Mouse (Mus musculus): ENCODE measurements around the gene Rarres2. TPM values are rescaled to one million over a fixed set of nuclear protein-coding genes. Genes with fewer than 3 reads are reported as not detected.

Rarres2 gene
- polyA plus RNA-seq, 1 experiment = 13.7 TPM

GRCm38 (mm10) chr6:48538841-48539737 is 33.5 kb downstream of the Rarres2 start:
- Histone ChIP-seq H3K27me3 (ENCODE audit: control insufficient read depth, insufficient read depth, low read length) (no peaks in the 10 kb centered on the region), H3K27ac (ENCODE audit: insufficient read depth, low read length) (peak overlapping the region; percentile 18; the same call in 1 of the 2 replicates), H3K4me3 (replicated peaks; ENCODE audit: insufficient read depth, low read depth, low read length) (peak overlapping the region; percentile 37), H3K4me1 (ENCODE audit: control insufficient read depth, insufficient read depth, low read length) (peaks cover 13% of the 10 kb centered on the region)
- 50% methylated on average over 5 of the region's 5 CpGs for WGBS
- peak; percentile 68 for TF ChIP-seq CTCF (IDR thresholded peaks at IDR 0.05; ENCODE audit: borderline replicate concordance, insufficient read depth, low read depth, low read length)
- no peak for TF ChIP-seq POLR2A (IDR thresholded peaks at IDR 0.05; ENCODE audit: borderline replicate concordance, insufficient read depth, low read length)
- DNase-seq = peak; percentile 80 to 84

GRCm38 (mm10) chr6:48537105-48537954 is 35.3 kb downstream of the Rarres2 start, which contains the start of gene Atp6v0e2:
Atp6v0e2 (plus strand) TSS chr6:48537615.
- 4% methylated on average over 38 of the region's 38 CpGs for WGBS
- Histone ChIP-seq H3K4me1 (ENCODE audit: control insufficient read depth, insufficient read depth, low read length) (peaks cover 13% of the 10 kb centered on the region), H3K27me3 (ENCODE audit: control insufficient read depth, insufficient read depth, low read length) (no peaks in the 10 kb centered on the region), H3K4me3 (replicated peaks; ENCODE audit: insufficient read depth, low read depth, low read length) (peak within 1 kb of the TSS; percentile 74), H3K27ac (ENCODE audit: insufficient read depth, low read length) (peak within 1 kb of the TSS; percentile 61)
- TF ChIP-seq POLR2A (IDR thresholded peaks at IDR 0.05; ENCODE audit: borderline replicate concordance, insufficient read depth, low read length) (peak; percentile 84), CTCF (IDR thresholded peaks at IDR 0.05; ENCODE audit: borderline replicate concordance, insufficient read depth, low read depth, low read length) (no peak)
- DNase-seq = peak; percentile 95 to 96

GRCm38 (mm10) chr6:48536091-48536490 is 36.5 kb downstream of the Rarres2 start:
- WGBS = 71% methylated on average over 4 of the region's 4 CpGs
- Histone ChIP-seq H3K4me3 (replicated peaks; ENCODE audit: insufficient read depth, low read depth, low read length) (no peak overlapping the region), H3K4me1 (ENCODE audit: control insufficient read depth, insufficient read depth, low read length) (peaks cover 13% of the 10 kb centered on the region), H3K27ac (ENCODE audit: insufficient read depth, low read length) (no peak overlapping the region), H3K27me3 (ENCODE audit: control insufficient read depth, insufficient read depth, low read length) (no peaks in the 10 kb centered on the region)
- DNase-seq = no peak
- no peak for TF ChIP-seq POLR2A (IDR thresholded peaks at IDR 0.05; ENCODE audit: borderline replicate concordance, insufficient read depth, low read length)
- no peak for TF ChIP-seq CTCF (IDR thresholded peaks at IDR 0.05; ENCODE audit: borderline replicate concordance, insufficient read depth, low read depth, low read length)

GRCm38 (mm10) chr6:48534913-48535312 is 37.7 kb downstream of the Rarres2 start:
- DNase-seq = no peak
- Histone ChIP-seq H3K27me3 (ENCODE audit: control insufficient read depth, insufficient read depth, low read length) (no peaks in the 10 kb centered on the region), H3K4me3 (replicated peaks; ENCODE audit: insufficient read depth, low read depth, low read length) (no peak overlapping the region), H3K27ac (ENCODE audit: insufficient read depth, low read length) (no peak overlapping the region), H3K4me1 (ENCODE audit: control insufficient read depth, insufficient read depth, low read length) (peaks cover 16% of the 10 kb centered on the region)
- no peak for TF ChIP-seq POLR2A (IDR thresholded peaks at IDR 0.05; ENCODE audit: borderline replicate concordance, insufficient read depth, low read length)
- 69% methylated on average over 8 of the region's 8 CpGs for WGBS

GRCm38 (mm10) chr6:48533475-48533874 is 39.1 kb downstream of the Rarres2 start:
- 84% methylated on average over 2 of the region's 2 CpGs for WGBS
- Histone ChIP-seq H3K4me1 (ENCODE audit: control insufficient read depth, insufficient read depth, low read length) (peaks cover 14% of the 10 kb centered on the region), H3K4me3 (replicated peaks; ENCODE audit: insufficient read depth, low read depth, low read length) (no peak overlapping the region), H3K27ac (ENCODE audit: insufficient read depth, low read length) (no peak overlapping the region), H3K27me3 (ENCODE audit: control insufficient read depth, insufficient read depth, low read length) (no peaks in the 10 kb centered on the region)
- DNase-seq = no peak
- TF ChIP-seq POLR2A (IDR thresholded peaks at IDR 0.05; ENCODE audit: borderline replicate concordance, insufficient read depth, low read length) = no peak
- TF ChIP-seq CTCF (IDR thresholded peaks at IDR 0.05; ENCODE audit: borderline replicate concordance, insufficient read depth, low read depth, low read length) = no peak

- no peak overlapping the region for H3K27ac ChIP-seq (ENCODE audit: insufficient read depth, low read length)
- WGBS = 50% methylated on average over 2 of the region's 2 CpGs
- peaks cover 11% of the 10 kb centered on the region for H3K4me1 ChIP-seq (ENCODE audit: control insufficient read depth, insufficient read depth, low read length)
- no peak for DNase-seq
- H3K4me3 ChIP-seq (replicated peaks; ENCODE audit: insufficient read depth, low read depth, low read length) = no peak overlapping the region
- TF ChIP-seq CTCF (IDR thresholded peaks at IDR 0.05; ENCODE audit: borderline replicate concordance, insufficient read depth, low read depth, low read length) (no peak), POLR2A (IDR thresholded peaks at IDR 0.05; ENCODE audit: borderline replicate concordance, insufficient read depth, low read length) (no peak)
- H3K27me3 ChIP-seq (ENCODE audit: control insufficient read depth, insufficient read depth, low read length) = no peaks in the 10 kb centered on the region
Observed at GRCm38 (mm10) chr6:48530862-48531261, 41.7 kb downstream of the Rarres2 start.

GRCm38 (mm10) chr6:48529871-48530440 is 42.6 kb downstream of the Rarres2 start:
- Histone ChIP-seq H3K27me3 (ENCODE audit: control insufficient read depth, insufficient read depth, low read length) (no peaks in the 10 kb centered on the region), H3K27ac (ENCODE audit: insufficient read depth, low read length) (no peak overlapping the region), H3K4me1 (ENCODE audit: control insufficient read depth, insufficient read depth, low read length) (peaks cover 11% of the 10 kb centered on the region), H3K4me3 (replicated peaks; ENCODE audit: insufficient read depth, low read depth, low read length) (no peak overlapping the region)
- peak; percentile 47 to 58 for DNase-seq
- no peak for TF ChIP-seq POLR2A (IDR thresholded peaks at IDR 0.05; ENCODE audit: borderline replicate concordance, insufficient read depth, low read length)
- no peak for TF ChIP-seq CTCF (IDR thresholded peaks at IDR 0.05; ENCODE audit: borderline replicate concordance, insufficient read depth, low read depth, low read length)
- 50% methylated on average over 16 of the region's 16 CpGs for WGBS

Measured in cerebellum, adult 2 months (tissue).